Mouse (Mus musculus) adrenal gland, adult 8-10 months (tissue): ENCODE measurements around the gene Cep152. TPM values are rescaled to one million over a fixed set of nuclear protein-coding genes. Genes with fewer than 3 reads are reported as not detected.

Source experiments
- DNase-seq: peaks from one replicate; pipeline ENCODE4 v3.0.0; 2022
- total RNA-seq, 4 experiments: library from RNA; stranded (reverse); gene quantifications; 2 replicates each; pipeline ENCODE4 v1.2.4; 2022

Cep152 gene
- total RNA-seq, result 1 to 10 TPM; 2.2 to 6.1 (median 3.6) TPM

DNA sequence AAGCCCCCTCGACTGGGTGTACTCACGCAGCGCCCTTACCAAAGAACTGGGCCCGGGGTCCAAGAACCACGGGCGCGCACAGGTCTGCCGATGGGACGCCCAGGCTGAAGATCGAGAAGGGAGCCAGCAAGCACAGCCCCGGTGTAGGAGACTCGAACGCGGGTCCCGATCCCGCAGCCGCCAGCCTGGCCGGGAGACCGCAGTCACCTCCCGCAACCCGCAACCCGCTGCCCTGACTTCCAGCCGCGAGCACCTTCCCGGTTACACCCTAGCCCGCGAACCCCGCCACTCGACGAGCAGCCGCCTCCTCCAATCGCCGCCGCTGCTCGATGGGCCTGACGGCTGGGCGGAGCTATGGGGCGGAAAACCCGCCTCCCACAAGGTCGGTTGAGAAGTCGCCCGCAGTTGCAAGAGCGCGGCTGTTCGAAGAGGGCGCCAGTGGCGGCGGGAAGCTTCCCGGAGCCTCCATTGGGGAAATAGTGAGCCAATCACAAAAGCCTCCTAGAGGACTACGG, at the start of gene Cep152:
TSS of gene Cep152 (minus strand) at position 277 of the 515 bp plus-strand sequence.
- peak; percentile 98 for DNase-seq

DNA sequence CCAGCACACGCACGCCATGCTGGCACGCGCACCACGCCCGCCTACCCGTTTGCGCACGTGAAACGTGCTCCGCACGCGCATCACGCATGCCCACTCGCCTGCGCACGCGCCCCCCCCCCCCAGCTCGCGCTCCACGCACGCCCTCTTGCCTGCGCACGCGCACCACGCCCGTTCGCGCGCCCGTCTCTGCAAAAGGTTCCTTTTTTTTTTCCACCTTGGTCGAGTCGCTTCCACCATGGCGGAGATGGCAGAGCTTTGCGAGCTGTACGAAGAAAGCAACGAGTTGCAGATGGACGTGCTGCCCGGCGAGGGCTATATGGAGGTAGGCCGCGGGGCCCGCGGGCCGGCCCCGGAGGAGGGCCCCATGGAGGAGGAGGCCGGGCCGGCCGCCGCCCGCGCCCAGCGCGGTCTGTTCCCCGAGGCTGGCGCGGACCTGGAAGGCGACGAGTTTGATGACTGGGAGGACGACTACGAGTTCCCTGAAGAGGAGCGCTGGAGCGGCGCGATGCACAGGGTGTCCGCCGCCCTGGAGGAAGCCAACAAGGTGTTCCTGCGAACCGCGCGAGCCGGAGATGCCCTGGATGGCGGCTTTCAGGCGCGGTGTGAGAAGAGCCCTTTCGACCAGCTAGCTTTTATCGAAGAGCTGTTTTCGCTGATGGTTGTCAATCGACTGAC, 48.2 kb upstream of the Cep152 start, which contains the start of gene Eid1:
TSS of gene Eid1 (plus strand) at position 139 of the 675 bp plus-strand sequence.
- DNase-seq, result peak; percentile 72

DNA sequence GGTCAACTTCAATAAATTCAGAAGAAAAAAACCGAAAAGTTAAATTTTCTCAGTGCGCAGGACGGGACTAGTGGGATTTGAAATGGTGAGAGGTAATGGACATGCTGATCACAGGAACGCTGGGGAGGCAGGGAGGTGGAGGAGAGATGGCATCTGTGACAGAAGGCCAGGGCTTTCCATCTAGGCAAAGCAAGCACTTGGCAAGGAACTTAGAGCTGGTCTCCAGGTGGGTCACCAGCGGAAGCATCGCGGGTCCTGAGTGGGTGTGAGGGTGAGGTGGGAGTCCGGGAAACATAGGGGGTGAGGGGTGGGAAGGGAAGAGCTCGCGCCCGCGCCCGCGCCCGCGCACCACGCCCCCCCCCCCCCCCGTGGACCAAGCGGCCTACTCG, 47.6 kb upstream of the Cep152 start:
- no peak for DNase-seq

DNA sequence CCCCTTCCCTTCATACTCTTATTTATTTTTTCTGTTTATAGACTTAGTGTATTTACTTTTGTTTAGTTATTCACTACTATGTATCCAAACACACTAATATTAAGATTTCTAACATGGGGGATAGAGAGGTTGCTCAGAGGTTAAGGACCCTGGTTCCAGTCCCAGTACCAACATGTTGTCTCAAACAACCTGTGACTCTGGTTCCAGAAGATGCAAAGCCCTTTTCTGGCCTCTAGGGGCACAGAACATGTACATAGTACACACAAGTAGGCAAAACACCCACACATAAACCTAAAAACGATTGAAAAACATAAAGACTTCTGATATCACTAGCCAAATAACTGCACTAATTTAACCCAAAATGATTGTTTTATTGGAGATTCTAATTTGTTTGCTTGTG, 45.9 kb upstream of the Cep152 start:
- DNase-seq, result no peak

DNA sequence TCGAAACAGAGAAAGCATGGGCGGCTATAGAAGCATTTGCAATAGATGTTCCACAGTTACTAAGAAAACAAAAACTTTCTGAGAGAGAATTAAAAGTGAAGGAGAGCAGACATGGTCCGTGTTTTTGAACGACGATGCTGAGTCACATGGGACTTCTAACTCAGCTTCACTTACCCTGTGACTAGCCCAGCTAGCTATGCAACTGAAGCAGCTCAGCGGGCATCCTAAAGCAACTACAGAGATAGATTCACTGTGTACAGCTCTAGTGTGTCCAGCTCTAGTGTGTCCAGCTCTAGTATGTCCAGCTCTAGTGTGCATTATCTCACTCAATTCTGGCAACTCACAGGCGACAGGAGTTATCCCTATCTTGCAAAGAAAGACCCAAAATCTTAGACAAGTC, 42.8 kb upstream of the Cep152 start:
- no peak for DNase-seq

DNA sequence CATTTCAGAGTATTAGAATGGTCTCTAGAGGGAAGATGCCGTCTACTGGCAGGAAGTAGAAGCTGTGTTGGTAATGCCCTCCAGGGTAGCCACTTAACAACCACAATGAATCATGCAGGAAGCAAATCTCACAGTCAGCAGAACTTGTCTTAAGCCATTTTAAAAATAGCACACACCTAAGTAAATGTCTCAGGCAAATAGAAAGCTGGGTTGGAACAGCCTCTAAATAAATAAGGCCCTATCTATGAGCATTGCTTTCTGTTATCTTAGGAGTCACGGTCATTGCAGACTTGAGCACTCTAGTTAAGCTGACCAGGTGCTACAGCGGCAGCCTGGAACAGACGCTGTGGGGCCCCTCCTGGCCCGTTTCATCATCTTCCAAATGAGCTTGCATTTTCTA, 42.3 kb upstream of the Cep152 start:
- no peak for DNase-seq

DNA sequence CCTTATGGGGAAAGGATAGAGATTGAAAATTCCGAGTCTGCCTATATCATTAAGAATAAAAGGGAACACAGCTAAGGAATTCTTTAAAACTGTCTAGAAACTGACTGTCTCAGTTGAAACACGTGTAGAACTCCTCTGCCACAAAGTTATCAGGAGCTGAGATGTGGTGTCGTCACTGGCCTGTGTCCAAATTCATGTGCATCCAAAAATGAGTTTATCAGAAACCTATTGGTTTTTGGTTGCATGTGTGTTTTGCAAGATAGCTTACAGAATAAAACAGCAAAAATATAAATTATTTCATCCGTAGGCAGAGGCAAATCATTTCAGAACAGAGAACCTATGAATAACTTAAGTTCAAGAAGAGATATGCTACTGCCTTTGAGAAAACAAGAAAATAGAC, 41.8 kb upstream of the Cep152 start:
- DNase-seq, result no peak

DNA sequence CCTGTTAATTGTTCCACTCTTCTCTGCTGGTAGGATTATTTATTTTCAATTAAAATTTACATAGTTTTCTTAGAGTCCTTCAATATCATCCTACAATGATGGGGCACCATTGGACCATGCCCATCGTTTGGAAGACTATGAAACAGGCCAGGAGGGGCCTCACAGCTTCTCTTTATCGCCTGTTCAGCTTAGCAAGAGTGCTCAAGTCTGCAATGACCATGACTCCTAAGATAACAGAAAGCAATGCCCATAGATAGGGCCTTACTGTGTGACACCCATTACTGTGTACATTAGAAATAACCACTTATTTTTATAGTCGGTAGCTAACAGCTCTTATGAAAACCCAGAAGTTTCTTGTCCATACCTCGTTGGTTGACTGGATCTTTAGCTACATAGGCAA, 41.0 kb upstream of the Cep152 start:
- DNase-seq, result no peak

DNA sequence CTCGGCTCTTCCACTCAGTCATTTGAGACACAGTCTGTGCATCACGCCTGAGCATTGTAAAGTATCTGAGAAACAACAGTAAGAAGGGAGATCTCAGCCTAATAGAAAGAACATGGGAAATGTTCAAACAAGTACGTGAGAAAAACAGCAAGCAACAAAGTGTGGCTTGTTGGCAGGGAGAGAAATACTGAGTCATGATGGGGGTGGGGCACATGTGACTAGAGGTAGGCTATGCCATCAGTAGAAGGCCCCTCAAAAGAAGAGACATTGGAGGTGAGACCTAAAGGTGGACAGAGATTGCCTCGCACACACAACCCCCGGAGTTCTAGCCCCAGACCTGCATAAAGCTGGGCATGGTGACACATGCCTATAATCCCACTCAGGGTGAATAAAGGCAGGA, 40.3 kb upstream of the Cep152 start:
- no peak for DNase-seq

DNA sequence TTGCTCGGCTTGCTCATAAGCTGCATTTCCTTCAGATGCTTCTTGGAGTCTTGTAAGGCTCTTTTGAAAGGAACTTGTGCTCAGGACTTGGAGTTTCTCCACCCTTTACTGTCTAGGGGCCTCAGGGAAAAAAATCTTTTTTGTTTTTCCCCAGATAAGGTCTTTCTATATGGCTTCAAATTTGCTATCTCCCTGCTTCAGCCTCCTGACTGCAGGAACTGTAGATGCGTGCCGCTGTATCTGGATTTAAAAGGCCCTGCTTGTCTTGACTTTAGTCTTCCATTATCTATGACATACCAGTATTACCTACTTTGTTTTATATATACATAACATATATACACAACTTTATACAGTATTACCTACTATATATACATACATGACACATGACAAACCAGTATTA, 37.6 kb upstream of the Cep152 start:
- DNase-seq, result no peak

DNA sequence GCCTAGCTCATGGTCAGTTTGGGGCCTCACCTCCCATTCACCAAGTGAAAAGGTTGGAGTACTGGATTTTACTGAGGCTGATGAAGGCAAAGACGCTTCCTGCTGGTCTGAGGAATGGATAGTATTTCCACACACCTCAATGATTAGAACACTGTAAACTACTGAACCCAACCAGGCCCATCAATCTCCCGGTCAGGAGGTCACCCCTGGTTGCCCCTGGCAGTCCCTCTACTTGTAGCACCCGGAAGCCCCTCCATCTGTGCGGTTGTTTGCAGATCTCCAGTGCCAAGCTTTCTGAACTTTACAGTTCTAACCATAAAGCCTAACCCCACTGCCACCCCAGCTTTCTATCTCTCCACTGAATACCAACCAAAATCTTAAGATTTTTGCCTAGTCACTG, 36.2 kb upstream of the Cep152 start:
- DNase-seq, result no peak

DNA sequence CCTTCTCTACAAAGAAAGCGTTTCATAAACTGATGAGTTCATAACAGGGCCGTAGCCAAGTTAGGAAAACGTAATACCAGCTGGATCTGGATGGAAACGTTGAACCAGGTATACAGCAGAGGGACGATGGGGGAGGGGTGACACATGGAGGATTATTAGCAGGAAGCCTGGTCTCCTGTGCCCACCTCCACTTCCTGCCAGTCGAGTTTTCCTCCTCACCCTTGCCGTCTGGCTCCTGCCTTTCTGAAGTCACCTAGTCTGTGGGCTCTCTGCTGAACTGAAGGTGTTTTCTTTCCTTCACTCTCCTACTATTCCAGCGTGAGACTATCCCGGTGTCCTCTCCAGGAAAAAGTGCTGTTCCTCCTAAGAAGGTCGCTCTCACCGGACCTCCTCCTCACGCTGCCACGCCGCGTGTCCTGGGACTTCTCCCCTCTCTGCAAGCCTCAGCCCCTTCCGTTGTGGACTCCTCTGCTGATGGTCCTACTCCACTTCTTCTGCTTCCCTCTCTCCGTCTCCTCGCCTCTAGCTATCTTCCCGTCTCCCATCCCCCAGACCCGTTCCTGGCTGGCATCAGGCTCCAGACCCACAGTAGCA, 35.7 kb upstream of the Cep152 start:
- no peak for DNase-seq

DNA sequence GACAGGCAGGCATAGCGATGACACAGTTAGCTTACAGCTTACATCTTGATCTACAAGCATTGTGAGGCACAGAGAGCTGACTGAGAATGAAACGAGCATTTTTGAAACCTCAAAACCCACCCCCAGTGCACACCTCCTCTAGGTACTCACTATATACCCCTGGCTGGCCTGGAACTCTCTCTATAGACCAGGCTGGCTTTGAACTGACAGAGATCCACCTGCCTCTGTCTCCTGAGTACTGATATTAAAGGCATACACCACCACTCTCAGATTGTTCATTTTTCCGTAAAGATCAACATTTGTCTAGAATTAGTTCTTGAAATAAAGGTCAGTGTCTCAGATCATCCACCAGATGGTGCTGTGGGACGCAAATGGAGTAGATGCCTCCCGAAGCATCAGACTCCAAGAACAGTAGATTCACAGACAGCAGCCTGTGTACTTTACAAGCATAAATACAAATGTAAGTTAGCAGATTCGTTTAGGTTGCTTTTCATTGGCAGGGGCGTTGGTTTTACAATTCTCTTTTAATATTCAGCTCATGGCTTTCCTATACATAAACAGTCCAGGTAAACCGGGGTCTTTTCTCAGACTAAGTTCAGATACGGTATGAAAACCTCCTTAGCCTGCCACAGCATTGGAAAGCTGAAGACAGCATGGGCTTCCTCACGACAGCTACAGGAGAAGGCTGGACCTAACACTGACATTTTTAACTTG, 35.1 kb upstream of the Cep152 start:
- peak; percentile 58 for DNase-seq

DNA sequence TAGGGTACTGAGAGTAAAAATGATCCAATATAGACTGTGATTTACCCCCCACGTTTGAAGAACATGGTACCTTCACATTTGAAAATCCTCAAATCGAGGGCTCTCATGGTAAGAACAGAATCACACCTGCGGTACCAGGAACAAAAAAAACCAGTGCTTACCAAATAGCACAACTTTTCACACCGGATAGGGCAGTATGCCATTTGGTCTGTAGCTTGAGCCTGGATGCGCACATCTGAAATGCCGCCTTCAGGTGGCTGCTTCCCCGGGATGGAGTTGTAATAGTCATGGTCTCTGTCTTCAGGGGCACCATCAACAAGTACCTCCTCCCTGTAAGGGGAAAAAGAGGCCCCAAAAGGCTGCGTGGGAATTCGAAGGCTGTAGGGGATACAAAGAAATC, 30.5 kb upstream of the Cep152 start:
- DNase-seq, result no peak

DNA sequence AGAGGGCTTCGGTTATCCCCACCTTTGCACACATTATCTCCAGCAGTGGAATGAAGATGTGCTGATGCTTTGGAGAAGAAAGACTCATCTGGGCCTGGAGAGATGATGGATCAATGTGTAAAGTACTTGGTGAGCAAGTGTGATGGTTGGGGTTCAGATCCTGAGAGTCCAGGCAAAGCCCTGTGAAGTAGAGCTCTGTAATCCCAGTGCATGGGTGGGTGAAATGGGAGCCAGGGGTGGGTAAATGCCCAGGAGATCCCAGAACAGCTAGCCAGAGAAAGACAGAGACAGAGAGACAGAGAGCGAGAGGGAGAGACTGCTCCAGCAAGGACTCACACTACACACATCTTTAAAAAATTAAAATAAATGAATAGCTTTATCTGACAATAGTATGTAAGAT, 28.4 kb upstream of the Cep152 start:
- no peak for DNase-seq

DNA sequence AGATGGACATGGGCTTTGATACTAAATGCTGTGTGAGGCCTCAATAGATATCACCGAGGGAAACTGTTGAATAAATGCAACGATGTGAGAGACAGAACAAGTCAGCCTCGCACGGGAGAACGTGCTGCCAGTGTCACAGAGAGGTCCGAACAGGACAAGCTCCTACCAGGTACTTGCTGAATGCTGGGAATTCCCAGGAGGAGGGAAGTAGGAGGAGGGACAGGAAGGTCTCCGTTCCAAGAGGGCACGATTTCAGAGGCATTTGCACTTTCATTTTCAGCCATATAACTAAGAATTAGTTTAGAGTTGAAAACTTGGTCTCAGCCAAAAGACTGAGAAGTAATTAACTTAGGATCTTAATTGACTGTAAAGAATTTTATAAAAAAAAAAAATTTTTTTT, 26.6 kb upstream of the Cep152 start:
- DNase-seq, result no peak

DNA sequence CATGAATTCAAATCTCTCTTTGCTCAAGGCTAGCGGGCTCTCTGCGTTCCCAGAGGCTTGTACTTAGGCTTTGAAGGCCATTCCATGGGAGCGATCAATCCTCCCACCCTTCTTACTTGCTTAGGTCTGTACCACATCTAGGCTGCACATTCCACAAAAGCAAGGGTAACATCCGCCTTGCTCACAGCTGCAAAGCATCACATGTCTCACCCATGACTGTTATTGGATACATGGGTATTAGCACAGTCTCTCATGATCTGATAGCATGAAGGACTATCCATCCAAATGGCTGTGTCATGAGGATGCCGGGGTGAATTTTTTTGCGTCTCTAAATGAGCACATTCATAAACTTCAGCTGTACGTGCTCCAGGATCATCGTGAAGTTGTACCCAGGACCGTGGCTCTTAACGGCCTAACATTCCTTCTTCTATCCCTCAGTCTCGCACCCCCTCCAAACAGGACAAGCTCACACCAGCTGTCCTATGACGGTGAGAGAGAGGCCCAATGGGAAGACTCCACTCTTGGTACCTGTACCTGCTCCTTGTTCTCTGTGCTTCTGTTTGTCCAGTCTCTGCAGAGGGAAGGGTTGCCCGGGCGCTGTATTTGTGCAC, 25.9 kb upstream of the Cep152 start:
- no peak for DNase-seq

DNA sequence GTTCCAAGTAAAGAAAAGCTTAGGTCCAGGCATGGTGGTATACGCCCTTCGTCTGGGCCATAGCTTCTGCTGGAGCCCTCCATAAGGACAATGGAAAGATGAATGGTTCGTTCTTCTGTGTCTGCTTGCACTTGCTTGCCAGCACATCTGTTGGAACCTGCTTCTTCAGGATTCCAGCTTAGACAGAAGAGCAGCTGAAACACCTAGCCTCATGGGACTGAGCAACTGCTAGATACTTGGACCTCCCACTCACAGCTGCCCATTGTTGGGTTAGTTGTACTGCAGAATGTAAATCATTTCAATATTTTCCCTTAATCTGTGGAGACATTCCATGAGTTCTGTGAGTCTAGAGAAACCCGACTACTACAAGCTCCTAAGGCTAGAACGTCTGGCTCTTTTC, 25.1 kb upstream of the Cep152 start:
- DNase-seq, result no peak

DNA sequence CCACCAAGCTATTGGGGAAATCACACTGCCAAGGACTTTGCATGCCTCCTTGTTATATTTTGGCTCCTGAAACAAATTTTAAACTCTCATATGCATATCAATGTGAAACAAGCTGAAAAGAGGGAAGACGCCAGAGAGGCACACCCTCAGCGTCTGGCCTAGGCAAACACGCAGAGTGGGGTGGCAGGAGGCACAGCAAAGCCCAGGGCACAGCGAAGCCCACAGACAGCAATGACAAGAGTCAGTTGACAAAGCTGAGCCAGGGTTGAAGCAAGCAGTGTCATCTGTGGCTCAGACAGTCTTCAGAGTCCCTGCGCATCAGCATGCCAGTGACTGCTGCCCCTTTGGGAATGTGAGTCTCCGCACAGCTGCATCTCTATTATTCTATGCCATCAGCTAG, 20.0 kb upstream of the Cep152 start:
- DNase-seq, result no peak

DNA sequence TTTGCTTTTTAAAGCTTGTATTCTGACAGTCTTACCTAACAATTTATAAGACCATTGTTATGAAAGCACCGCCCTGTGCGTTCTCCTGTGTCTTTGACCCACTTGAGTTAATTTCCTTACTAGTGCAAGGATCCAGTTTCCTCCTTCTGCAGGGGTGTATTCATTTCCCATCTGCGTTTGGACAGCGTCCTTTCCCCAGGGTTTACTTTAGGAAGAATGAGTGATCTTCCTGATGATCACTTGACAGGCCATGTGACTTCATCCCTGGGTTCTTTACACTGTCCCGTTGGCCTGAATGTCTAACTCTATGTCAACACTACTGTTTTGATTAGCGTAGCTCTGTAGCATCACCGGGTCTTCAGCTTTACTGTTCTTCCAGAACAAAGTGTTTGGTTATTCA, 12.4 kb upstream of the Cep152 start:
- no peak for DNase-seq

DNA sequence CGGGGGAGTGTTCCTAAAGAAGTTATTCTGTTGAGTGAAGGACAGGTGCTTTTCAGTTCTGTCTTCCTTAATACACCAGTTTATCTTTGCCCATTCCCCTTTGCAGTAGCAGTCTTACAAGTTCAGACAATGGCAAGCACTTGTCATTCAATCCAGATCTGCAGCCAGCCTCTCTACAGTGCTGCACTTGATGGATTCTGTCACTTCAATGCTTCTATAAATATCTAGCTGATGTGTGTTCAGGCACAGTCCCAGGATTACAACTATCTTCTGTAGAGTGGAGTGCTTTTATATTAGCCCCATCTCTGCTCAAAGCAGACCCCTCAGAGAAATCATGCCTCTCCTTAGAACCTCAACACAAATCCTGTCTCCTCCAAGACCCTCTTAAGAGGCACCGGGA, 5.1 kb upstream of the Cep152 start:
- no peak for DNase-seq

DNA sequence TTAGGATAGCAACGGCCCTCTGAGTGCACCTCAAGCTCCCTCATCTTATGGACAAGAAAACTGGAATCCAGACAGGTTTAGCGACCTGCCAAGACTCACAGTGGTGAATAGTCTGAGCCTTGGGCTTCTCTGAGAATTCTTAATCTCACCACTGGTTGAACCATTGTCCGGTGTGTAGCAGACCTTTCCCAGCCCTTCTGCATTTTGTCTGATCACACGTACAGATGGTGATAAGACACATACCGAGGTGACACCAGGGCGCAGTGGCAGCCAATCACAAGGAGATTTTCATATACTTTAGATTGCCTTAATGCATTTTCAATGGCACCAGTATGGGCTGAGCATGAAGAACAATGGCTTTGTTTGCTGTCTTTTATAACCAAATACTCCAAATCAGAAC, 3.6 kb upstream of the Cep152 start:
- no peak for DNase-seq

DNA sequence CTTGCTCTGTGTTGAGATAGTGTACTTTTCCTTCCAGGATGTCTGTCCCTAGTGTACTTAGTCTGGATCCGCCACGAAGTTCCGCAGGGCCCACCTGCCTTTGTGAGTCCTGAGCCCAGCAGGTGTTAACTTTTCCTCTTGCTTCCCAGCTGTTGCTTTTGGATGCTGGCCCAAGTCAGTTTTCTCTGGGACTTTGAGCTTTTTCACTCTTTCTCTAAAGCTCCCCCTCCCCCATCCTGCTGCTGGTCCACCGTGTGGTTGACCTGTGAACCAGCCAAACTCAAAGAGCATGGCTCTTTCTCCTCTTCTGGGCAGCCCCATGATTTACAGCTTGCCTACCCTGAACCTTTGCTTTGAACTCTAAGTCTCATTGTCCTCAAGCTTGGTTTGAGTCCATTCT, 1.6 kb upstream of the Cep152 start:
- no peak for DNase-seq
